Mouse (Mus musculus) layer of hippocampus, adult 11-12 months (tissue): ENCODE measurements around the gene Lpar2.

Source experiments
- DNase-seq: peaks from one replicate; pipeline ENCODE4 v3.0.0; 2022; ENCODE audit warnings: low spot score

Lpar2 gene

DNA sequence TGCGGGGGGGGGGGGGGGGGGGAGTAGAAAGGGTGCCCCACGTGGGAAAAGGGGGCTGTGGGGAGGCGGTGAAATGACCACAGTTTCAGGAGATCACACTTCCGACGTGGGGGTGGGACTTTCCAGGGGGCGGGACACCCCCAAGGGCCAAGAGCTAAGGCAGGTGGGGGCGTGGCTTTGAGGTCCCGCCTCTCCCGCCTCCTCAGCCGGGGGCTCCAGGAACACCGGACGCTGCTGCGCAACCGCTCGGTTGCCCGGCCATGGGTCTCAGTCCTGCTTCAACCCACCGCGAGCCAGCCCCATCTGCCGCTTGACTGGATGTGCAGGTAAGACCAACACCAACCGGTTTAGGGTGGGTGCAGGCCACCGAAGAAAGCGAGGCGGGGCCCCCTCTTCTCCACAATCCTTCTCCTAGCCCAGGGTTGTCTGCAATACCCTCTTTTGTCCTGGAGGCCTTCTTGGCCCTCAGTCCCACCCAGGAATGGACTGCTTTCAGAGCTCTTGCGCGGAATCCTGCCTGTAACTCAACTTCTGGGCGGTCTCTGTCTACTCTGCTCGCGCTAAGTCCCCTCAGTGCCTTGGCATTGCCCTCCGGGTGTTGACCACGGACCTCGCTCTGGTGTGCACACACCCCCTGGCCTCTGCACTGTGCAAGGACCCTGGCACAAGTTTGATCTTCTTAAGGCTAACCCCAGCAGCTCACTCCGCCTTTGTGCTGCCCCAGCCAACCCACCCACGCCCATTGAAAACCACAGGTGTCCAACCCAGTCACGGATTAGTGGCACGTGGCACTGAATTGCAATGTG, at the start of gene Lpar2:
TSS of gene Lpar2 (plus strand) at position 44 of the 806 bp plus-strand sequence.
- no peak for DNase-seq

GRCm38 (mm10) chr8:69774503-69775148, 47.6 kb upstream of the Lpar2 start, which contains the start of gene Gm20422:
Gm20422 (minus strand) TSS chr8:69774886.
- DNase-seq: peak; percentile 92

- DNase-seq: no peak
These were observed 47.1 kb upstream of the Lpar2 start for GRCm38 (mm10) chr8:69775149-69775534.

- DNase-seq: no peak
These were observed 45.1 kb upstream of the Lpar2 start for GRCm38 (mm10) chr8:69777111-69777510.

DNA sequence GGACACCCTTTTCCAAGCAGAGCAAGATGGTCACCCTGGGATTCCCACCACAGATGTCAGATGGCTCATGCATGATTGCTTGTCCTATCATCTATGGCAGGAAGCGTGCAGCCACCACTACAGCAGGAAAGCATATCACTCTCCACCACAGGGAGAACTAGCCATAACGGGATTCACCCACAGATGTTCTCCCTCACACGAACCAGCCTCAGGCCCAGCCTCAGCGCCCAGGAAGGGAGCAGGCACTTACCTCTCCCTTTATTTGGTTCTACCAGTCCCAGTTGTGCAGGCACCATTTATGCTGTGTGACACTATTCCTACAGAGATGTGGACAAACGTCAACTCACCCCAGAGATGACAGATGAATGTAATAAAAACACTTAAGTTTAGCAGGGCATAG, 33.1 kb upstream of the Lpar2 start:
- DNase-seq: no peak

GRCm38 (mm10) chr8:69789731-69790130, 32.5 kb upstream of the Lpar2 start:
- DNase-seq: no peak

DNA sequence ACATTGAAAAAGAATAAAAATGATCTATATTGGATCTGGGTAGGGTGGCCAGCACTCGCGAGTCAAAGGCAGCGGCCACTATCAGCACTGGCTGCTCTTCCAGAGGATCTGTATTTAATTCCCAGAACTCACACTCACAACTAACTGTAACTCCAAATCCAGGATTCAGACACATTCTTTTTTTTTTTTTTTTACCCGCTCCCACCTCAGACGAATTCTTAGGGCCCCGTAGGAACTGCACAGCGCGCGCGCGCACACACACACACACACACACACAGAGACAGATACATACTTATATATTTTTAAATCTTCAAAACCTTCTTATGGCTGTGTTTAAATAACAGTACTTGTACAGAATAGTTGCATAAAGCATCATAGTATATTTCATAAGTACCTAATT, 31.9 kb upstream of the Lpar2 start:
- DNase-seq: no peak

DNA sequence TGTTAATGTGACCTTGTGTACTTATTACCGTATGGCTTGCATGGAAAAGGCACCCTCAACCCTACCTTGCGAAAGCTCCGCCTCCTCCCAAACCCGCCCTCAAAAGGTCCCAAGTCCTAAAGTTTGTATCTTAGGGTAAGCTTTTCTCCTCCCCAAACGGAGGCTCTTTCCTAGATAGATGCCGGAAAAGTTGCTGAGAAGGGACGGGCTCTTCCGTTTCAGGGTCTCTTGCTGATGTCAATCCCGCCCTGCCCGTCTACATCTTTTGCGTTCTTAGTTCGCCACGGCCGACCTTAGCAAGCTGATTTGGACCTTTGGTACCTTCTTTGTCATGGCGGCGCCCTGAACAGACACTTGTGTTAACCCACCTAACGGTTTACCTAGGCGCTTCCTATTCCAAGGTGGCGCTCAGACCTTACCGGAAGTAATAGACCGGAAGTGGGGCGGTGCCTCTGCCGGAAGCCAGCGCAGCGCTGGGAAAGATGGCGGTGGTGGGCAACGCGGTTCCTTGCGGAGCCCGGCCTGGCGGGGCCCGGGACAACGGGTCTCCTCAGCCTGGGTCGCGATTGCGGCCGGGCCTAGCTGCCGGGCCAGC, 31.4 kb upstream of the Lpar2 start, which contains the start of the genes Atp13a1 and Zfp866:
TSS of gene Atp13a1 (plus strand) at position 391 of the 595 bp plus-strand sequence.
TSS of gene Zfp866 (minus strand) at position 406 of the 595 bp plus-strand sequence.
- DNase-seq: peak; percentile 87

- no peak for DNase-seq
These were observed 30.7 kb upstream of the Lpar2 start for GRCm38 (mm10) chr8:69791415-69792068.

DNA sequence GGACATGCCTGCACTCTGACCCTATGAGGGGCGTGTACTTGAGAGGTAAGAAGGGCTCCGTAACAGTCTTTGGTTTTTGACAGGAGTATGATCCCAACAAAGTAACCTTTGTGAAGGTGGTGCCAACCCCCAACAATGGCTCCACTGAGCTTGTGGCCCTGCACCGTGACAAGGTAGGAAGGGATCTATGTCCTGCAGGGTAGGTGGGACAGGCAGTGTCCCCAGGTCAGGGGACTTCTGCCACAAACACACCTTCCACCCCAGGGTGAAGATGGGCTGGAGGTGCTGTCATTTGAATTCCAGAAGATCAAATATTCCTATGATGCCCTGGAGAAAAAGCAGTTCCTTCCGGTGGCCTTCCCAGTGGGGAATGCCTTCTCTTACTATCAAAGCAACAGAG, 28.6 kb upstream of the Lpar2 start:
- no peak for DNase-seq

DNA sequence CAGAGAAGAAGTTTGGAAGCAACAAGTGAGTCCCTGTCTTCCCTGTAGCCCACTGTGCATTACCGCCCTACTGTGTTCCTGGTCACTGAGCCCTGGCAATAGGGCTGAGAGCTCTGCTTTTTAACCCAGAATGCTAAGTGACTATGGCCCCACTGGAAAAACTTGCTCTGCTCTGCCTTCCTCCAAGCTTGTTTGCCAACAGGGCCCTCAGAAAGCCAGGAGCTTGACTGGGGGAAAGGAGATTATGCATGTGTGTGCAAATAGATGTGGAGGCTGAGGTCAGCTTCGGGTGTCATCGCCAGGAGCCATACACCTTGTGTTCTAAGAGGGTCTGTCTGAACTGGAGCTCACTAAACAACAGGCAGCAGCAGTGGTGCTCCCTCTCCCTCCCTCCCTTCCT, 28.1 kb upstream of the Lpar2 start:
- DNase-seq: no peak

- DNase-seq: no peak
These were observed 27.3 kb upstream of the Lpar2 start for GRCm38 (mm10) chr8:69794901-69795300.

- no peak for DNase-seq
These were observed 25.4 kb upstream of the Lpar2 start for GRCm38 (mm10) chr8:69796721-69797345.

DNA sequence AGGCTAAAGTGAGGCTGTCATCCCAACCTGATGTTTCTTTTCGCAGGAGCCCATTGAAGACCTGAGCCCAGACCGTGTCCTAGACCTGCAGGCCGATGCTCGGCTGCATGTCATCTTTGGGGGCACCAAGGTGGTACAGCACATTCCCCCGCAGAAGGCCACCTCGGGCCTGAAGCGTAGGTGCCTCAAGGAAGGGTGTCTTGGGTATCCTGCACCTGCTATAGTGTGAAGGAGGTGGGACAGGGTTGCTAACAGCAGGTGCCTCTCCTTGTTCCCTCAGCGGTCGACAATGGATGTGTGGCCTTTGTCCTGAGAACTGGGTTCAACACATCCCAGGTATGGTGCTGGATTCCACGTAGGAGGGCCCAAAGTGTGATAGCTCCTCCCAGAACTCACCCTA, 24.6 kb upstream of the Lpar2 start:
- DNase-seq: peak; percentile 2

- peak; percentile 2 for DNase-seq
These were observed 23.0 kb upstream of the Lpar2 start for GRCm38 (mm10) chr8:69799261-69799660.

DNA sequence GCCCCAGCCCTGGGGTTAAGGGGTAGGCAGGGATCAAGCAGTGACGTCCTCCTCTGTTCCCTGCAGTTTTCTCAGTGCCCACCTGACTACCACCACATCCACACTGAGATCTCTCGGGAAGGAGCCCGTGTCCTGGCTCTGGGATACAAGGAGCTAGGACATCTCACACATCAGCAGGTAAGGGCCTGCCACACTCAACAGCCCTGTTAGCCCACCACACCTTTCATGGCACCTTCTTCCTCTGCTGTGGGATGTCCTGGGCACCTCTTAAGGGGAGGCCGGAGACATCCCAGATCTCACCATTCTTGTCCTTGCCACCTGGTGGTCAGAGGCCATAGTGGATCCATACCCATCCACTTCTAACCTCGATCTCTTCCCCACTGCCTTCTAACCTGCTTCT, 22.3 kb upstream of the Lpar2 start:
- DNase-seq: no peak

GRCm38 (mm10) chr8:69801796-69802195, 20.4 kb upstream of the Lpar2 start:
- DNase-seq: no peak

GRCm38 (mm10) chr8:69802216-69802615, 20.0 kb upstream of the Lpar2 start:
- no peak for DNase-seq

- no peak for DNase-seq
These were observed 18.9 kb upstream of the Lpar2 start for GRCm38 (mm10) chr8:69803366-69803765.

- no peak for DNase-seq
These were observed 17.7 kb upstream of the Lpar2 start for GRCm38 (mm10) chr8:69804537-69804936.

GRCm38 (mm10) chr8:69805086-69805485, 17.1 kb upstream of the Lpar2 start:
- DNase-seq: no peak

DNA sequence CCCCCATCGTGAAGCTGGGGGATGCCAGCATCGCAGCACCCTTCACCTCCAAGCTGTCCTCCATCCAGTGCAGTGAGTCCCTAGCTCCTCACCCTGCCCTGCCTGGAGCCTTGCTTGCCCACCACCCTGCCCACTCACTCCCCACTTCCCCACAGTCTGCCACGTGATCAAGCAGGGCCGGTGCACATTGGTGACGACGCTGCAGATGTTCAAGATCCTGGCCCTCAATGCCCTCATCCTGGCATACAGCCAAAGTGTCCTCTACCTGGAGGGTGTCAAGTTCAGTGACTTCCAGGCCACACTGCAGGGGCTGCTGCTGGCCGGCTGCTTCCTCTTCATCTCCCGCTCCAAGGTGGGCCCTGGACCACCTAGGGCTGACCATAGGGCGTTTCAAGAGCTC, 16.7 kb upstream of the Lpar2 start:
- DNase-seq: no peak
